Mouse (Mus musculus) hematopoietic stem cell, adult 5-6 weeks (primary cell): ENCODE results near the gene A030003K21Rik. TPM values are rescaled to one million over a fixed set of nuclear protein-coding genes. Genes with fewer than 3 reads are reported as not detected.
"Not testable (repeated sequence)": the region's sequence is repeated elsewhere in the genome, so short reads cannot be mapped to it uniquely, and the experiment has no call there.

Source experiments
- ATAC-seq, 2 experiments: fragments of 125-278 bp in 1 of 2; replicated peaks in 1 of 2; 2 replicates each; pipeline ENCODE4 v1.8.0; 2016 to 2017; ENCODE audit warnings: inconsistent platforms in 2 of 2, mild to moderate bottlenecking in 2 of 2, moderate number of reproducible peaks in 2 of 2, low read depth in 1 of 2, moderate TSS enrichment in 1 of 2; ENCODE audit not compliant: low FRiP score in 2 of 2, poor library complexity in 2 of 2, severe bottlenecking in 2 of 2, insufficient read depth in 1 of 2, low TSS enrichment in 1 of 2
- total RNA-seq: library from RNA; stranded (forward); fragments of 172-1452, 232-1000 nt; gene quantifications from 2 replicates; pipeline ENCODE4 v1.2.3, GENCODE M21; 2017

The A030003K21Rik gene
- total RNA-seq = not detected in 2 replicates

DNA sequence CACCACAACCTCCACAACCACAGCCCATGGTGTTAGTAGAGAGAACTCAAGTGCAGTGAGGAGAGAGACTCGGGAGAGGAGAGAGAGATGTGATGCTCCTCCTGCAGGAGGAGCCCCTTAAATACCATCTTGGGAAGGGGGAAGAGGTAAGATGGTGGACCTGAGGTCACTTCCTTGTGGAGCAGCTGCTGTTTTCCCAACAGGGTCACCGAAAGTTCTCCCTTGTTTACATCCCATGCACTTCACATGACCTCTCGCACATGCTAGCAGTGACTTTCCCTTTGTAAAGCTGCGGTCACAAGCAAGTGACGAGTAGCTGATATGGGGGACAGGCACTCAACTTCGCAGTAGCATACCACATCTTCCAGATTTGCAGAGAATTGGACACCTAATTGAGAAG is at the start of gene A030003K21Rik:
Gene A030003K21Rik, minus strand, starts transcription at position 94 of the 400 bp plus-strand sequence.
- not testable (repeated sequence) for ATAC-seq

DNA sequence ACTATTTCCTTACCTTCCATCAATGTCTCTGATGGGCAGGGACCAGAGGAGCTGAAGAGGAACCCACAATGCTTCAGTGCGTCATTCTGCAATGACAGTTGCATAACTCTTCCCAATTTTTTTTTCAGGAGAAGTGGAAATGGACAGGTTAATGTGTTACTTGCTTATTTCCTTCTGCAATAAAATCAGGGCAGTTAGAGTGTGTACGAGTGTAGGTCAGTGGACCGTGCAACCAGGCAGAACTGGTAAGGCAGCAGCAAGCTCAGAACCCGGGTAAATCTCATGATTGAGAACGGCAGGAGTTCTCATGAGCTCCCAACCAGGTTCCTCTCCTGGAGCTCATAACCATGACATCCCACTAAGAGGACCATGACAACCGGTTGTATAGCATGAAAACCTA is 48.9 kb upstream of the A030003K21Rik start:
- ATAC-seq = no peak

DNA sequence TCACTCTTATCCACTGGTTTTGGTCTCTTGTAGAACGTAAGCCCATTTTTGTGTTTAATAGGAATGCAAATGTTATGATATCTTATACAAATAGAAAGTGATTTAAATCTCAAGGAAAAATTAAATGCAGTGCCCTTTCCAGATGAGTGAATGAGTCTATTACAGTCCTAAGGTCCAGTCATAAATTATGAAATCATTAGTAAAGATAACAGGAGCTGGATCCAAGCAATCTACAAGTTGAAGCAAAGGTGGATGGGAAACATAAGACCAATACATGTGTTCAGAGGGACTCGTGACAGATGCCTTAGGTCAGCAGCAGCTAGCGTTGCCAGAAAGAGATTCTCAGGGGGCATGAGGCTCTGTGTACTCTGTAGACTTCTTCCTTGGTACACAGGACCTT is 48.4 kb upstream of the A030003K21Rik start:
- ATAC-seq = no peak

DNA sequence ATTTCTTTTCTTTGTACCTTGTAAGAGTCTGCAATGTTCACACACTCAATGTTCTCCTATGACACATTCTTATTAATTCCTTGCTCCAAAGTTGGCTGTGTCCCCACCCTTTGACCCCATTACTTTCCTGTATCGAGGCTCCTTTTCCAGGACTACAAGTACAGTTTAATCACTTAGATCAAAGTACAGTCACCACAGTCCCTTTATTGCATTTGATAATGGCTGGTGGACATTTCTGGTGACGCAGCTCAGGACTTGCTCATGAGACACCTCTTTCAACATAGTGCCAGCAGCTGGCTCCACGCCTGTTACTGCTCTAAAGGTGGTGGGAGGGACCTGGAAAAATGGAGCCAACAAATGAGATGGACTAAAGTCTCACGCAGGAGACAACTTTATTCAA is 47.9 kb upstream of the A030003K21Rik start:
- no peak for ATAC-seq

DNA sequence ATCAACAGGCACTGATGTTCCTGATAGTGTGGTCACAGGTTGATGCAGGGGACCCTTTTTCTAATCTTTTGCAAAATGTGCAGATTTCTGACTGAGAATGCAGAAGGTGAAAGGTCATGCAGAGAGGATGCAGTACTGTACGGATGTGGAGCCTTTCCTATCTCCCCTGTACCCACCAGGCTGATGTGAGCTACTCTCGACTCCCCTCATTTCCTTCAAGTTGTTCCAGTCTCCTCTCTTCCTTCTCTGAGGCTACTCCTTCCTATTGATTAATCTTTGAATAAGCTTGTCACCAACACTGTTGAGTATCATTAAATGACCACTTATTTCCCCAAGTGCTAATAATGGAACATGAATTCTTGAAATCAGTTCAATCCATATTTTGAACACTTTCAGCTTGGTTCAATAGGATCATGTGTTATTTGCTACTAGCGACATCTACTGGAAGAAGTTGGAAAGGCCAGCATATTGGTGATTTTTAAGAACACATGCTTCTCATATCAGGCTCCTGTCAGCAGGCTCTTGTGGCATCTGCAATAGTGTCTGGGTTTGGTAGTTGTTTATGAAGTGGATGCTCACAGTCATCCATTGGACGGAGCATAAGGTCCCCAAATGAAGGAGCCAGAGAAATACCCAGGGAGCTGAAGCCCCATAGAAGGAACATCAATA is 44.5 kb upstream of the A030003K21Rik start:
- peak; percentile 60 to 67; a peak in 3 of 4 replicates for ATAC-seq

DNA sequence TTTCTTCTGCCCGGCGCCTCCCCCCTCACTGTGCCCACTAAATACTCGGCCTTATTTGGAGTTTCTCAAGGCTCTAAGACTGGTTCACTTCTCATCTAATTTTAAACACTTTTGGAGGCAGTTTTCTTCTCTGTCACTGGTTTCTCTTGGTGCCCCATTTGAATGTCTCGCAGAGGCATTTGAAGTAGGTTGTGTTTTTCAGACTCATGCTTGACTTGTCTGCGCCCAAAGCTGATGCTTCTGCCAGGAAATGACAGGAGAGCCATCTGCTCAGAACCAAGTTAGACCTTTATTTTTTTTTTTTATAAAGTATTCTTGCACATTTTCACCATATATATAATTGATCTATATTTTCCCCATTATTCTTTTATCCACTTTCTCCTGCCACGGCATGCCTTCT is 43.5 kb upstream of the A030003K21Rik start:
- ATAC-seq = no peak

DNA sequence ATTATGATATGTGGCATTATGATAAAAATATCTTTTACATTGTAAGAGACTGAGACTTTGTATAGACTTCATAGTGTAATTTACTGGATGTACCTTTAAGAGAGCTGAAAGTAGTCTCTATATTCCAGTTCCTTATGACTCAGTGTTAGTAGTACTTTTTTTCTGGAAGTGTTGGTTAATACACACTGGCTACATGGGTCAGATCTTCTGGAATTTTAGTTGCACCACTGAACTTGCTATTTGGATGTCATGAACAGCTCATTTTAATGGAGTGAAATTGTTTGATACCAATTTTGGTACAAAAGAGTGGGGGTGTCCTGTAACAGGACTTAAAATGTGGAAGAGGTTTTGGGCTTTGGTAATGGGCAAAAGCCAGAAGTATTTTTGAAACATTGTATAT is 34.7 kb upstream of the A030003K21Rik start:
- no peak for ATAC-seq

DNA sequence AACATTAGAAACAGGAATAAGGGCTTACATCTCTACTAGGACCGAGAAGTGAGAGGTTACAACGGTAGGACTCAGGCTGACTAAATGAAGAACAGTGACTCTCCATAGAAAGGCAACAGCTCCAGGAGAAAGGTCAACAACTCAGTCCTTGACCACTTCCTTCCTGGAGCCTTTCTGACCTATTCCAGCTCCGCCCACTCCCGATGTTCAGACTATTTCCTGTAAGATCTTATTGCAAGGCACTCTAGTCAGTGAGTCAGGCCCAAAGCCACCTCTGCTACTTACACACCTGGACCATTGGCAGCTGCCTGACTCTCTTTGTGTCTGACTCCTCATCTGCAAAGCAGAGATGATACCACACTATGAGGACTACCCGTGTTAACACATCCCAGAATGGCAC is 32.6 kb upstream of the A030003K21Rik start:
- ATAC-seq = no peak

DNA sequence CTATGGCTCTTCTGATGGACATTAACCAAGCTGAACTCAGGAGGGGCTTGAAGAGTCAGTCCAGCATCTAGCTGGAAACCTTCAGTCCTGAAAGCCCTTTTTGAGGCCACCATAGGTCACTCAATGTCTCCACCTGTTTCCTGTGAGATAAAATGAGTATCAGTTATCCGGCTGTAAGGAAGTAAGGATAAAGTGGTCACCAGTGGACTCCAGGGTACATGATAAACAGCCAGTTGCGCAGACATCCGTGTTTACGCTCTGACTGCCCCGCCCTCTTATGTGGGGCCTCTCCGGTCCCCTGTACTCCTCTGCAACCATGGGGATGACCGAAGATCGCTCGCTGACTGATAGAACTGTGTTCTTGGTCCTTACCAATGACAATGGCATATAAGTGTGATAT is 31.2 kb upstream of the A030003K21Rik start:
- peak in 1 of 2 experiments; percentile 36; a peak in 1 of 4 replicates for ATAC-seq

DNA sequence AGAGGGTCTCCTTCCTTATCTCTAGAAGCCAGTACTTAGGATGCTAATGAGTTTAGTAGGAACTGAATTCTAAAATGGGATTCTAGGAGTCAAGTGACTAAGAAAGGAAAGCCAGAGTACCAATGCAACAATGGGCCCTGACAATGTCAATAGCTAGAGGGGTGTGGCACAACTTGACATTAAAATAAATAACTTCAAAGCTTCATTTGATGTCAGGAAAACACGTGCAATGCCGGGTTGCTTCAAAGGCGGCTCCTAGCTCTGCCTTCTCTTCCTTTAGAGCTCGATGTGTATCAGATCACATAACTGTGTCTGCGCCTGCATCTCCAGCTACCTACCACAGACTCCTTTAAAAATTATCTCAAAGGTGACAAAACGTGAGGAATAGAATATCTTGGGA is 30.7 kb upstream of the A030003K21Rik start:
- ATAC-seq = no peak

DNA sequence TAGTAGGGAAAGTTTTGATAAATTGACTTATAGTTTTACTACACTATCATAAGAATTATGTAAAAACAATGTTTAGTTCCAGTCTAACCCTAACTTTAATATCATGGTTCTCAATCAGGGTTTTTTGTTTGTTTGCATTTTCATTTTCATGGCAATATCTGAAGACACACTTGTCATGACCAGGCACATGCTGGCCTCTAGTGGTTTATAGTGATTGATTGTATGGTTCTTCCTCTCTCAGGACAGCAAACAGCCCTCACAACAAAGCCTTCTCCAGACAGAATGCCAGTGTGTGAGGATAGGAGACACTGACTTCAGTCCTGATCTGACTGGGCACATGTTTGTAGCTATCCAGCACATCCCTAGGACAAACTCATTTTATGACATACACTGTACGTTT is 30.1 kb upstream of the A030003K21Rik start:
- no peak for ATAC-seq

DNA sequence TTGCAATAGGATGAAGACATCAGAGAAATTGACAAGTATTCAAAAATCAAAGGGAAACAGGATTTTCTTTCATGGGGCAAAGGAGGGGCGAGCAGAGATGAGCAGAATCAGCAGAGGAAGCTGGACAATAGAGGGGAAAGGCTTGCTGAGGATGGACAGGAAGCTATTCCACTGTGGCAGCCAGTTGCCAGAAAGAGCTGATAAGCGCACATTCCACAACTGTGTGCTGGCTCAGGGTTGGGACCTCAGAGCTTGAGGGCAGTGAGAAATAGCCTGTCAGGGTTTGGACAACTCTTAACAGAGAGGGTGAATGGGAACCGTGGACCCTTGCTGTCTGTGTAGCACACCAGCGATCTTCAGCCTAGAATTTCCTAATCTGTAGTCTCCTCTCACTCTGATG is 28.9 kb upstream of the A030003K21Rik start:
- ATAC-seq = no peak

DNA sequence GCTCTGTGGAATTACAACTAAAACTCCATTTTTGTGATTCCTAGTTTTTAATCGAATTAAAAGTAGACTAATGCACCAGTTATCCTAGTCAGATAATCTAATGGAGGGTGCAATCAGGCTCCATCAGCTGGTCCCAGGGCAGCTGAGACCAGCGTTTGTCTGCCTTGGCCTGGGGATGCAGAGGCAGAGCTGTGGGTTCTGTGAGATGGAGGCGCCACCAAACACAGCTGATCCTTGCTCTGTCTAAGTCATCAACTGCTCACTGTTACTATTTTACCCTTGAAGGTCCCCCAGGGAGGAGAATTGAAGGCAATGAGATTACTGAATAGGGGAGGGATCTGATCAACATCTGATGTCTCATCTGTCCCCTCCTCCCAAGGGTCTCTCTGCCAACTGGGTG is 23.2 kb upstream of the A030003K21Rik start:
- ATAC-seq = no peak

DNA sequence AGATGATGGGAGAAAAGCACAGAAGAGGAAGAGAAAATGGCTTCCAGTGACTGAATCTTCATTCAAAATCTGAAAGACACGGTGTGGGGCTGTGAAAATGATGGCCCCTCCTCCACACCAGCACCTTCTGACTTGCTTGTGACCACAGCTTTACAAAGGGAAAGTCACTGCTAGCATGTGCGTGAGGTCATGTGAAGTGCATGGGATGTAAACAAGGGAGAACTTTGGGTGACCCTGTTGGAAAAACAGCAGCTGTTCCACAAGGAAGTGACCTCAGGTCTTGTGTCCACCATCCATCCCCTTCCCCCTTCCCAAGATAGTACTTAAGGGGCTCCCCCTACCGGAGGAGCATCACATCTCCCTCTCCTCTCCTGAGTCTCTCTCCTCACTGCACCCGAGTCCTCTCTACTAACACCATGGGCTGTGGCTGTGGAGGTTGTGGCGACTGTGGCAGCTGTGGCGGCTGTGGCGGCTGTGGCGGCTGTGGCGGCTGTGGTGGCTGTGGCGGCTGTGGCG is 16.7 kb upstream of the A030003K21Rik start, which contains the start of gene Gm47955:
Gene Gm47955, plus strand, starts transcription at position 417 of the 516 bp plus-strand sequence.
- no peak for ATAC-seq

DNA sequence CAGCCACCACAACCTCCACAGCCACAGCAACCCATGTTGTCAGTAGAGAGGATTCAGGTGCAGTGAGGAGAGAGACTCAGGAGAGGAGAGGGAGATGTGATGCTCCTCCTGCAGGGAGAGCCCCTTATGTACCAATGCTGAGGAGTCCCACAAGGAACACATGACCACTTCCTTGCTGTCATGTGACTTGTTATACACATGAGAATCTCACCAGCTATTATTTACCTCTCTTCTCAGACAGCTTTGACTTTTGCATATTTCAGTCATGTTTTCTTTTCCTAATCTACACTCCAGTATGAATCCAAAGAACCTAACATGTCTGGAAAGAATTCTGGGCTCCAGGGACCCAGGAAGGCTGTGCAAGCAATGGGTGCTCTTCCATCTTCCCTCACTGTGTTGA is 12.7 kb upstream of the A030003K21Rik start, which contains the start of gene Gm7544:
Gene Gm7544, minus strand, starts transcription at position 101 of the 400 bp plus-strand sequence.
- not testable (repeated sequence) for ATAC-seq

DNA sequence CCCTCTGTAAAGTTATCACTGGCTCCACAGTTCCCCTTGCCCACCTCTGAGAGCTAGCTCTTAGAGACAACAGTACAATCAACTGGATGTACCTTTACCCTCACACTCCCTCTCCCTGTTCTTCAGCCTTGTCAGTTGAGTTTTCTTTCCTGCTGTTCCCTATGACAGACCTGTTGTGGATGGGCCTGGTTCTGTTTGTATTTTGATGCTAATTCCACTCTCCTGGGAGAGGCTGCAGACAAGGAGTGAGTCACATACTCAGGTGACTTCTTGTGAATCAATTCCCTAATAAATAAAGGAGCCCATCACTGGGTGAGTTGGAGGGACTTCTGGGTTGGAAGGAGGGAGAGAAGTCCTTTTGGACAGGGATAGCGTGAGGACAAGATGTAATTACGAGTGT is 5.4 kb upstream of the A030003K21Rik start:
- ATAC-seq = no peak

DNA sequence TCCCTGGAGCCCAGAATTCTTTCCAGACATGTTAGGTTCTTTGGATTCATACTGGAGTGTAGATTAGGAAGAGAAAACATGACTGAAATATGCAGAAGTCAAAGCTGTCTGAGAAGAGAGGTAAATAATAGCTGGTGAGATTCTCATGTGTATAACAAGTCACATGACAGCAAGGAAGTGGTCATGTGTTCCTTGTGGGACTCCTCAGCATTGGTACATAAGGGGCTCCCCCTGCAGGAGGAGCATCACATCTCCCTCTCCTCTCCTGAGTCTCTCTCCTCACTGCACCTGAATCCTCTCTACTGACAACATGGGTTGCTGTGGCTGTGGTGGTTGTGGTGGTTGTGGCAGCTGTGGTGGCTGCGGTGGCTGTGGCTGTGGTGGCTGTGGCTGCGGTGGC is 2.8 kb upstream of the A030003K21Rik start:
- not testable (repeated sequence) for ATAC-seq

DNA sequence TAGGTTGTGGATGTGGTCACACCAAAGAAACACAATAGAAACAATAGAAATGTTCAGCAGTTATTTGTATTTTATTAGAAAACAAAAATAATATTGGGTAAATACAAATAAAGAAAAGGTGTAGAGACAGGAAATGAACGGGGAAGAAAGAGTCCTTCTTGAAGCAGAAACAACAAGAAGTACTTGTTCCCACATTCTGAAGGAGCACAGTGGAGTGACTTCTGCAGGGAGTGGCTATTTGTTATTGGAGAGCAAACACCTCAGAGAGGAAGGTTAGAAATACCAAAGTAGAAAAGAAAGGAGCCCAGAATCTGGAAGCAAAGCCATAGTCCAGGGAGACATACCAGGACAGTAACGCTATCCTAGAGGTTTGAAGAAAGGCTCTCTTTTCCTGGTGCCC is 683 bp downstream of the A030003K21Rik start:
- ATAC-seq = not testable (repeated sequence)

DNA sequence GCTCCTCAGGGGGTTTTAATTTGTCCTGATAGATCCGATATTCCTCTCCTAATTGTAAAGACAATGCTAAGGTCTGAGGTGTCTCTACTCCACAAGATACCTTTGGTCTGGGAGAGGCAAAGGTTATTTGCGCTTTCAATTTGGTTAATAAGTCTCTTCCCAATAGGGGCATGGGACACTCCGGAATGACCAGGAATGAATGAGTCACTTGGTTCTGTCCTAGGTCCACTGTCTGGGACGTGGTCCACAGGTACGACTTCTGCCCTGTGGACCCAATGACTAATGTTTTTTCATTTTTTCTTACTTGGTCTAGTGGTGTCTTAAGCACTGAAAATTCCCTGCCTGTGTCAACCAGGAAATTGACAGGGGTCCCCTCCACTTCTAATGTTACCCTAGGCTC is 4.5 kb downstream of the A030003K21Rik start:
- ATAC-seq = no peak
